Mouse (Mus musculus) forelimb bud, embryonic 11.5 days (tissue): ENCODE measurements at regions not wholly inside any gene's neighbourhood (a gene's known extent, or its start where the extent isn't known, plus 50 kb on each side); places are given as distances from the start of the nearest gene placed in this dataset.
A peak's percentile ranks its signal among the peaks of the same experiment; 100 is the strongest.
"Not testable (repeated sequence)": the region's sequence is repeated elsewhere in the genome, so short reads cannot be mapped to it uniquely, and the experiment has no call there.

Experiments
- DNase-seq: peaks from one replicate; pipeline ENCODE4 v3.0.0-alpha.2; 2012; ENCODE audit warnings: low read depth, low spot score

GRCm38 (mm10) chr14:102190786-102191185, 461.0 kb downstream of the Lmo7 start:
- no peak for DNase-seq

GRCm38 (mm10) chr14:102181269-102181668, 451.5 kb downstream of the Lmo7 start:
- DNase-seq: no peak

GRCm38 (mm10) chr14:102171775-102172174, 442.0 kb downstream of the Lmo7 start:
- DNase-seq: no peak

- no peak for DNase-seq
Measured at GRCm38 (mm10) chr14:102161291-102162284, 431.8 kb downstream of the Lmo7 start.

GRCm38 (mm10) chr14:102150410-102150809, 420.7 kb downstream of the Lmo7 start:
- DNase-seq: not testable (repeated sequence)

GRCm38 (mm10) chr14:102142720-102143119, 413.0 kb downstream of the Lmo7 start:
- DNase-seq: peak; percentile 5

GRCm38 (mm10) chr14:102138936-102139335, 409.2 kb downstream of the Lmo7 start:
- no peak for DNase-seq

GRCm38 (mm10) chr14:102118166-102118565, 388.4 kb downstream of the Lmo7 start:
- DNase-seq: no peak

GRCm38 (mm10) chr14:102106165-102106564, 376.4 kb downstream of the Lmo7 start:
- no peak for DNase-seq

- DNase-seq: no peak
Measured at GRCm38 (mm10) chr14:102094105-102094504, 364.3 kb downstream of the Lmo7 start.

- DNase-seq: no peak
Measured at GRCm38 (mm10) chr14:102092557-102092956, 362.8 kb downstream of the Lmo7 start.

GRCm38 (mm10) chr14:102048932-102049331, 319.2 kb downstream of the Lmo7 start:
- DNase-seq: no peak

GRCm38 (mm10) chr14:102048485-102048884, 318.7 kb downstream of the Lmo7 start:
- DNase-seq: no peak

- no peak for DNase-seq
Measured at GRCm38 (mm10) chr14:102038145-102038544, 308.4 kb downstream of the Lmo7 start.

- DNase-seq: no peak
Measured at GRCm38 (mm10) chr14:102037487-102037886, 307.7 kb downstream of the Lmo7 start.

GRCm38 (mm10) chr14:102031047-102031903, 301.5 kb downstream of the Lmo7 start:
- DNase-seq: no peak

- peak; percentile 34 for DNase-seq
Measured at GRCm38 (mm10) chr14:102024646-102025045, 294.9 kb downstream of the Lmo7 start.

- no peak for DNase-seq
Measured at GRCm38 (mm10) chr14:102020161-102020605, 290.4 kb downstream of the Lmo7 start.

- DNase-seq: no peak
Measured at GRCm38 (mm10) chr14:102019320-102019719, 289.6 kb downstream of the Lmo7 start.

- no peak for DNase-seq
Measured at GRCm38 (mm10) chr14:102016572-102016971, 286.8 kb downstream of the Lmo7 start.

GRCm38 (mm10) chr14:102014976-102015603, 285.3 kb downstream of the Lmo7 start:
- DNase-seq: no peak

GRCm38 (mm10) chr14:102013238-102013637, 283.5 kb downstream of the Lmo7 start:
- no peak for DNase-seq
